Mouse (Mus musculus) embryo, embryonic 10.5 days (tissue): Measurements from ENCODE around the gene Zbtb17.

Source experiments
- DNase-seq: peaks from one replicate; pipeline ENCODE4 v3.0.0-alpha.2; 2015; ENCODE audit warnings: low spot score

Zbtb17 gene

GRCm38 (mm10) chr4:141488670-141489069 is 44.2 kb downstream of the Zbtb17 start:
- DNase-seq, result no peak

DNA sequence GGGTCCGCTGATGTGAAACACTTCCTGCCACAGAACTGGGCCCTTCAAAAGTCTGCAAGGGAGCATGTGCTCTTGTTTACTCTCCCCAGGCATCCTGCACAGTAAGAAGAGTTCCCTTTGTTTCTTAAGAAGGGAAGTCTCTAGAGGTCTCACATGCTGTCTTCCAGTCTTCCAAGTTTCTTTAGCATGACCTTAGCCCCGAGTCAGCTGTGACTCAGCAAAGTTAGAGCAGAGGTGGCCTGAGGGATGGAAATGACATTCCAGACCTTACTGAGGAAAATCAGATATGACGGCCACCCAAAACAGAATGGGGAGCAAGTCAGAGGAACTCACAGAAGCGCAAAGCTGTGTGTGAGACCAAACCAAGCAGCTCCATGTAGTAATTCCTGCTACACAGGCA is 56.2 kb downstream of the Zbtb17 start:
- no peak for DNase-seq

- DNase-seq, result no peak
These were observed 56.6 kb downstream of the Zbtb17 start for GRCm38 (mm10) chr4:141501058-141501457.

DNA sequence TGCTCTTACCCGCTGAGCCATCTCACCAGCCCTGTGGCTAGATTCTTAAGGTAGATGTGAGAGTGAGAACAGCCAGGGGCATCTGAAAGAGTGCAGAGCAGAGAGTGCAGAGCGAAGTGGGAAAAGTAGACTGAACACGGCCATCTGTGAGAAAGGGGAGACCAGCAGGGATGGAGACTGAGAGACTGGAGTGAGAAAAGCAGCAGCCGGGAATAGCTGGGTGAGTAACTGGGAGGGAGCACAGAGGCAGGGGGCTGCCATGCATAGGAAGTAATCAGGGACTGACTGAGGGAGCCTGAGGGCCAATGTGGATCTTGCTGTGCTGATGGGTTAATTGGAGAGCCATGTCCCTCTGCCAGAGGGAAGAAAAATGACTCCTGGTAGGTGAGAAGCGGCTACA is 58.3 kb downstream of the Zbtb17 start:
- no peak for DNase-seq

GRCm38 (mm10) chr4:141504471-141504870 is 60.0 kb downstream of the Zbtb17 start:
- no peak for DNase-seq

GRCm38 (mm10) chr4:141505810-141506209 is 61.4 kb downstream of the Zbtb17 start:
- DNase-seq, result no peak

- DNase-seq, result no peak
These were observed 61.9 kb downstream of the Zbtb17 start for GRCm38 (mm10) chr4:141506352-141506751.

DNA sequence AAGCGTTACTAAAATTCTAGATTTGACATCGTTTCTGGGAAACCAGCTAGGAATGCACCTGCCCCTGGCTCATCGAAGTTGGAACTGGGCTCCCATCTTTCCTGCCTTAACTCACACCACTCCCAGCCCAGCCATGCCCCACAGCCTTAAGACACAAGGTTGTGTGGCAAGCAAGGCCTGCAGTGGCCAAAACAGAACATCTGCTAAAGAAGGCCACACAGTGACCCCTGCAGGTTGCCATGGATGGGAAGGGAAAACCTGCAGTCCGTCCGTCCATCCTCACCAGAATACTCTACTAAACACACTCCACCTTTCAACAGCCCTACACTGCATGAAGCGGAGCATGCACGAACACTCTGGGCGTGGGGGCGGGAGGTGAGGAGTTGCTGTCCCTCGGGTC is 62.4 kb downstream of the Zbtb17 start:
- DNase-seq, result no peak

- no peak for DNase-seq
These were observed 66.0 kb downstream of the Zbtb17 start for GRCm38 (mm10) chr4:141510457-141510856.

DNA sequence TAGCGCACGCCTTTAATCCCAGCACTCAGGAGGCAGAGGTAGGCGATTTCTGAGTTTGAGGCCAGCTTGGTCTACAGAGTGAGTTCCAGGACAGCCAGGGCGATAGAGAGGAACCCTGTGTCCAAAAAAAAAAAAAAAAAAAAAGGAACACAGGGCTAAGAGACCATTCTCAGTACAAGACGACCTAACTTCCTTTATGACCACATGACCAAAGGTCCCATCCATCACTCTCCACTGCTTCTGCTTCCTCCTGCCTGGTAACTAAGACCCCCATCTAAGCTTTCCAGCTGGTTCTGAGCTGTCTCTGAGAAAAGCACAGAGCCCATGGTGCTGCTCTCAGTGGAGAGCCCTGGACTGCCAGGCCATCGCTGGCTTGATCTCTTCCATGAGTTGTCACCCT is 67.7 kb downstream of the Zbtb17 start:
- DNase-seq, result no peak

DNA sequence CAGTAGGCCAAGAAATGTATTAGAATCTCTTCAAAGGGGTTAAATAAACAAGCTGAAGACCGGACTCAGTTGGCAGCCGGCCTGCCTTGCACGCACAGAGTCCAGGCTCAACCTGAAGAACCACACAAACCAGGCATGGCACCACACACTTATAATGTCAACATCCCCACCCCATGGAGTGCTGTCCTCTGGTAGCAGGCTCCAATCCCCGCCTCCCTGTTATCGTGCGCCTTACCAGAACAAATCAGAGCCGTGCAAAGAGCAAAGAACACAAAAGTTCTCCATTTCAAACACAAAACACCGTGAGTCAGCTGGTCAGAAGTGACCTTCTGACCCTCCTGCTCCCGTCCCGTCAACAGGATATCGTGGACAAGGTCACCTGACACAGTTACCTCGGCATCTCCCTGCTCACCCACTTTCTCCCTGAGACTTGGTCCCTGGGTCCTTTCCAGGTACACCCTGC is 69.8 kb downstream of the Zbtb17 start:
- no peak for DNase-seq
